Mouse (Mus musculus) lung, postnatal 25 days (tissue): ENCODE measurements at regions not wholly inside any gene's neighbourhood (a gene's known extent, or its start where the extent isn't known, plus 50 kb on each side); places are given as distances from the start of the nearest gene placed in this dataset.

Experiments used
- DNase-seq: peaks from one replicate; pipeline ENCODE4 v3.0.0; 2022; ENCODE audit warnings: low spot score

- DNase-seq = no peak
Observed at GRCm38 (mm10) chr3:109224526-109224925, 101.6 kb downstream of the Slc25a24 start.

GRCm38 (mm10) chr3:109234275-109234674 lies 106.2 kb upstream of the Vav3 start:
- no peak for DNase-seq

- DNase-seq = no peak
Observed at GRCm38 (mm10) chr3:109236918-109237317, 103.5 kb upstream of the Vav3 start.

GRCm38 (mm10) chr3:109243491-109243890 lies 97.0 kb upstream of the Vav3 start:
- no peak for DNase-seq

GRCm38 (mm10) chr3:109248801-109249200 lies 91.7 kb upstream of the Vav3 start:
- no peak for DNase-seq

- no peak for DNase-seq
Observed at GRCm38 (mm10) chr3:109249359-109249758, 91.1 kb upstream of the Vav3 start.

GRCm38 (mm10) chr3:109249989-109250388 lies 90.5 kb upstream of the Vav3 start:
- DNase-seq = no peak

GRCm38 (mm10) chr3:109251716-109252115 lies 88.7 kb upstream of the Vav3 start:
- peak; percentile 26 for DNase-seq

GRCm38 (mm10) chr3:109254001-109254630 lies 86.3 kb upstream of the Vav3 start:
- DNase-seq = no peak

- DNase-seq = peak; percentile 51
Observed at GRCm38 (mm10) chr3:109254957-109255356, 85.5 kb upstream of the Vav3 start.

- no peak for DNase-seq
Observed at GRCm38 (mm10) chr3:109256723-109257122, 83.7 kb upstream of the Vav3 start.

GRCm38 (mm10) chr3:109266947-109267346 lies 73.5 kb upstream of the Vav3 start:
- peak; percentile 25 for DNase-seq

GRCm38 (mm10) chr3:109270783-109271182 lies 69.7 kb upstream of the Vav3 start:
- DNase-seq = no peak

GRCm38 (mm10) chr3:109273074-109273801 lies 67.2 kb upstream of the Vav3 start:
- no peak for DNase-seq

GRCm38 (mm10) chr3:109273802-109274155 lies 66.7 kb upstream of the Vav3 start:
- no peak for DNase-seq

- no peak for DNase-seq
Observed at GRCm38 (mm10) chr3:109279086-109279485, 61.4 kb upstream of the Vav3 start.

GRCm38 (mm10) chr3:109286590-109286989 lies 53.9 kb upstream of the Vav3 start:
- DNase-seq = no peak
